Mouse (Mus musculus): ENCODE measurements around the gene Zan.

DNA sequence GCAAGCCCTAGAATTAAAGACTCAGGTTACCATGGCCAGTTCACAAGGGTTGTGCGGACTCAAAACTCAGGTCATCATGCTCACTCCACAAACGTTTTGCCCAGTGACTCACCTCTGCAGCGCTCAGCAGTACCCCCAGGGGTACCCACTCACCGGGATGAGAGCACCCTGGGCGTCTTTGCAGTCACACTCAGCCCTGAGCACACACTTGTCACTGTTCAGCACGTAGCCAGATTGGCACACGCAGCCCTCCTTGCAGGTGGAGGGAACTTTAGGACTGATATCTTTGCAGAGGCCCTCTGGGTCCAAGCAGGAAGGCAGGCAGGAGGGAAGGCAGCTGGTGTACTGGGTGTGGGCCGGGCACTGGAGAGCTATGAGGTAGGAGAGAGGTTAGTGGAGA lies 65.6 kb downstream of the Zan start:
- TF ChIP-seq CTCF (IDR thresholded peaks at IDR 0.05; ENCODE audit: insufficient read depth, low read depth, low read length) (no peak), POLR2A (IDR thresholded peaks at IDR 0.05; ENCODE audit: insufficient read depth, low read depth, low read length) (no peak)
